Mouse (Mus musculus) 3134 (cell line): ENCODE results near the gene Mettl8.
A peak's percentile ranks its signal among the peaks of the same experiment; 100 is the strongest.

Source experiments
- DNase-seq: peaks from one replicate; pipeline ENCODE4 v3.0.0-alpha.2; 2011; ENCODE audit warnings: low spot score; ENCODE audit not compliant: insufficient read length; ENCODE audit errors: extremely low read depth

The Mettl8 gene

GRCm38 (mm10) chr2:70934772-70935171 is 120.6 kb downstream of the Mettl8 start:
- DNase-seq, result no peak

- no peak for DNase-seq
These were observed 121.9 kb downstream of the Mettl8 start for GRCm38 (mm10) chr2:70933516-70933915.

DNA sequence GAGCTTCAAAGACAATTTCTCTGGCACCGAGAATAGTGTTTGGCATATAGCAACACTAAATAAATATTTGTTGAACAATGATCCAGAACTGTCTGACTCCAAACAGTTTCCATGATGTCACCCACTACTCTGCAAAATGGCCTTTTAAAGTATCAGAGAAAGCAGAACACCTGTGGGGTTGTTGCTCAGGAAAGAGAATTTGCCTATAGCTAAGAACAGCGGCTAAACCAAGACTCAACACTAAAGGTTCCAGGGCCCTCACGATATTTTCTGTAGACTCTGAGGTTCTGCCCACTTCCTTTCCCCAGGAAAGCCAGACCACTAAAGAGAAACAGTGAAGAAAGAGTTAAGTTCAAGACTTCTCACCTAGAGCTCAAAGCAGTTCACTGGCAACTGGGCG is 122.4 kb downstream of the Mettl8 start:
- DNase-seq, result no peak

DNA sequence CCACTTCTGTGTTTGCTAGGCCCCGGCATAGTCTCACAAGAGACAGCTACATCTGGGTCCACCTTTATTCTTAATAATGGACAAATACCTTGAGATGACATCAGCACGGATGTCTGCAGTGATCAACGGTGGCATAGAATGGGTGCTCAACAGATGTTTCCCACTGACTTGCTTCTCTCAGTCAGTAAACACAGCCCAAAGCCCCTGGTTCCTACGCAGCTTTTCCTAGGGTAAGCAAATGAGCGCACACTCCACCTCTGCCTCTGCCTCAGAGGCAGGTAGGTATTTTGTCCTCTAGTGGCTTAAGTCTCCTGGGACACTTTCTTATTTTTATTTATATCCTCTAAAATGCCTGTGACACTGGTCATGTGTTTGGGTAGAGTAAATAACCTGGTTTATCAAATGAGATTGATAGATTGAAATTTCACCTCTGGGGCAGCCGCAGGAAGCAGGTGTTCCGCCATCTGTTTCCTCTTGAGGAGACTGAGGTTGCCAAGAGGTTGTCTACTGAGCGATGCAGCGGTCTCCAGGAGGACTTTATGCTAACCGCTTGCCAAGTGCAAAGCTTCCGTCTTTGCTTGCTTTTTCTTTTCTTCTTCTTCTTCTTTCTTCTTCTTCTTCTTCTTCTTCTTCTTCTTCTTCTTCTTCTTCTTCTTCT is 124.6 kb downstream of the Mettl8 start:
- DNase-seq, result no peak

- no peak for DNase-seq
These were observed 125.7 kb downstream of the Mettl8 start for GRCm38 (mm10) chr2:70929714-70930113.

GRCm38 (mm10) chr2:70924049-70924448 is 131.3 kb downstream of the Mettl8 start:
- DNase-seq, result no peak

GRCm38 (mm10) chr2:70922814-70923213 is 132.6 kb downstream of the Mettl8 start:
- DNase-seq, result no peak

GRCm38 (mm10) chr2:70920937-70921596 is 134.3 kb downstream of the Mettl8 start:
- DNase-seq, result no peak

DNA sequence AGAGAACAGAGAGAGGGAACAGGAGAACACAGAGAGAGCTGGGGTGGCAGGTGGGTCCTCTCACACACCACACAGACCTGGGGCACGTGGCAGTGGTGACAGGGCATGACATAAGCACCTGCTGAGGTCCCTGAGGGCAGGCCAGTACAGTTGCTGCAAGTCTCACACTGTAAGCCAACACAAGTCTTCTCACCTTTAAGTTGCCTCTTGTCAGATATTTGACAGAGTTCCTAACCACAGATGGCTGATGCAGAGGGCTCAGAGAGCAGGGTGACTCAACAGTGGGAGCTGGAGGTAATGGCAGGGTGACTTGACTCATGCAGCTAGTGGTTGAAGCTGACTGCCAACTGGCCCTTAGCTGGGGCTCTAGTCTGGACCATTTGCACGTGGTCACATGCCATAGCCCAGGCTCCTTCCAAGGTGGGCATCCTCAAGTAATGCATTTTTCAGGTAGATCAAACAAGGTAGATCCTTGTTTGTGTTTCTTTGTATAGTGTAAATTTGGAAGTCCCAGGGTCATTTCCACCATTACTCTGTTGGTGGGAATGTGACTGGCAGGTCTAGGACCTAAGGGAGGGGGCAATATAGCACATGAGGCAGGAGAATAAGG is 135.4 kb downstream of the Mettl8 start:
- peak; percentile 73 for DNase-seq

- DNase-seq, result no peak
These were observed 136.9 kb downstream of the Mettl8 start for GRCm38 (mm10) chr2:70918516-70918915.
